Mouse (Mus musculus) left cerebral cortex, adult 18-20 months (tissue): Measurements from ENCODE around the gene Agpat1. TPM values are rescaled to one million over a fixed set of nuclear protein-coding genes. Genes with fewer than 3 reads are reported as not detected.

Experiments
- DNase-seq, 2 experiments: peaks; one replicate each; pipeline ENCODE4 v3.0.0; 2021 to 2022; ENCODE audit warnings: low spot score in 2 of 2, mixed read lengths in 1 of 2
- total RNA-seq, 2 experiments: library from RNA; stranded (reverse); gene quantifications; 2 replicates each; pipeline ENCODE4 v1.2.3; 2021

Agpat1 gene
- total RNA-seq, 2 experiments from 2014 or later, result 165 to 169 TPM

DNA sequence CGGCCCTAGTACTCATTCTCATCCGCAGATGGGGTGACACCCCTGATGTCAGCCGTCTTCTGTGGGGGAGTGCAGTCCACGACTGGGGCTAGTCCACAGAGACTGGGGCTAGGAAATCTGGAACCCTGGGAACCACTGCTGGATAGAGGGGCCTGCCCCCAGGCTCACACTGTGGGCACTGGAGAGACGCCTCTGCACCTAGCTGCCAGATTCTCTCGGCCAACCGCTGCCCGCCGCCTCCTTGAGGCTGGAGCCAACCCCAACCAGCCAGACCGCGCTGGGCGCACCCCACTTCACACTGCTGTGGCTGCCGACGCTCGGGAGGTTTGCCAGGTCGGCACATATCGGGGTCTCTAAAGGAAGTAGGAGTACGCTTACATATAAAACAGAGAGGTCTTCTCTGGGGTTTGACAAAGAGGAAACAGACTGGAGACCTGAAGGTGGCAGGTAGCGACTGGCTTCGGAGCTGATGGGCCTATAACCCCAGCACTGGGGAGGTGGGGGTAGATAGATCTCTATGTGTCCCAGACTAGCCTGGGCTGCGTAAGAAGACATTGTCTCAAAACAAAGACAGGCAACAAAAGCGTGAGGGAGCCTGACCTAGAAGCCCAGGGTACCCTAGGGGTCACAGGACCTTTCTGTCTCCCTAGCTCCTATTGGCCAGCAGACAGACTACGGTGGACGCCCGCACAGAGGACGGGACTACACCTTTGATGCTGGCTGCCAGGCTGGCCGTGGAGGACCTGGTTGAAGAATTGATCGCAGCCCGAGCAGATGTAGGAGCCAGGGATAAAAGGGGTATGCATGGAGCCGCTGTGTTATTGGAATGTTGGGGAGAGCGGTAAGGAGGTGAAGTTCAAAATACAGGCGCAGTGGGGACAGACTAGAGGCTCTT is 17.9 kb upstream of the Agpat1 start:
- peak in 1 of 2 experiments; percentile 34 for DNase-seq

DNA sequence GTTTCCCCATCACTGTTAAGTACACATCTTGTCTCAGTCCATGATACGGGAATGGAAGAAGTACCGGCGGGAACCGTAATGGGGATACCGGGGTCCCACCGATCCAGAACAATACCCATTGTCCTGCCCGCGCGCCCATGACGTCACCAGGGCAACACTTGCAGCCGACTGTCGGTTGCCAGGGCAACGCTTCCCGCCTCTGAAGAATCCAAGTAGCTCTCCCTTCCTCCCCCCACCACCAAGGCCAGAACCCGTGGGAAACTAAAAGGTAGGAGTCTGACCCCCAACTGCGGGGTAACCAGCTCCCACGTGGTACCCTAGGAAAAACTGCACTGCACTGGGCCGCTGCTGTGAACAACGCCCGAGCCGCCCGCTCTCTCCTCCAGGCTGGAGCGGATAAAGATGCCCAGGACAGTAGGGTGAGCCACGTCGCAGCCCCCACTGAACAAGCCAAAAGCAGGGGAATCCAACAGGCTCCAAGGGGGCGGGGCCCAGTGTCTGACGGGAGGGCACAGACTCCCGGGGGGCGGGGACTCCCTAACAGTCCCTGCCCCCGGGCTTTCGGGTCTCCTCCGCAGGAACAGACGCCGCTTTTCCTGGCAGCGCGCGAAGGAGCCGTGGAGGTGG is 17.2 kb upstream of the Agpat1 start:
- DNase-seq, result peak; percentile 88 to 89

DNA sequence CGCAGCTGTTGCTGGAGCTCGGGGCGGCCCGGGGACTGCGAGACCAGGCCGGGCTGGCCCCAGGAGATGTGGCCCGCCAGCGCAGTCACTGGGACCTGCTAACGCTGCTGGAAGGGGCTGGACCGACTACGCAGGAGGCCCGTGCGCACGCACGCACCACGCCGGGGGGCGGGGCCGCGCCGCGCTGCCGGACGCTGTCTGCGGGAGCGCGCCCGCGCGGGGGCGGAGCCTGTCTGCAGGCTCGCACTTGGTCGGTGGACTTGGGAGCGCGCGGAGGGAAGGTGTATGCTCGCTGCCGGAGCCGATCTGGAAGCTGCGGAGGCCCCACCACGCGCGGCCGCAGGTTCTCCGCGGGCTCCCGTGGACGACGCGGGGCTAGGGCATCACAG is 16.6 kb upstream of the Agpat1 start:
- DNase-seq, result peak; percentile 95 to 99

DNA sequence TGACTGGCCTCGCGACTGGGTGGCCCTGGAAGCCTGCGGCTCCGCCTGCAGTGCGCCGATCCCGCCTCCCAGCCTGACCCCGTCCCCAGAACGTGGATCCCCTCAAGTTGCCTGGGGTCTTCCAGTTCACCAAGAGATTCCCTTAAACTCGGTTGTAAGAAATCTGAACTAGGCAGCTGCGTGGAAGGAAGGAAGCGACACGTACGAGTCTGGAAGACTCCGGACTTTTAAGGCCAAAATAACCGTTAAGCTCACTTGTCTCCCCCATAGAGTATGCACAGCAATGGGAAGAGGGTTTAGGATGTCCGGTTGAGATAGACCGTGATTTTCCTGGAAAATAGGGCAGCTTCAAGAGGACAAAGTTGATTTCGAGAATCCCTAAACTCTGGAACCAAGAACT is 16.2 kb upstream of the Agpat1 start:
- no peak for DNase-seq

DNA sequence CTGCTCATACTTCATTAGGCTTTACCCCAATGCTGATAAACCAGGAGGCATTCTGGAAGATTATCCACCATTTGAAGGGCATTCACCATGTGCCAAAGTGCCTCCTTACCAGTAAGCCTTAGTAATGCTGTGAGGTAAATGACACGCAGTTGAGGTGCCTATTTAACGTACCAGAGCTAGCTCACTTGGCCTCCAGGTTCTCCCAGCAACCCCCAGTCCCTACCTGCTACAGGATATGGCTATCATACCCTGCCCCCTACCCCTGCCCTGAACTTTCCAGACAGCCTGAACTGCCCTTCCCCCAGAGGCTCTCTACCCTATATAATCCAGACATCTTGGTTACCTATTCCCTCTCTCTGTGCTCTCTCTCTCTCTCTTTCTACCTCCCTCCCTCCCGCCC is 15.3 kb upstream of the Agpat1 start:
- no peak for DNase-seq

DNA sequence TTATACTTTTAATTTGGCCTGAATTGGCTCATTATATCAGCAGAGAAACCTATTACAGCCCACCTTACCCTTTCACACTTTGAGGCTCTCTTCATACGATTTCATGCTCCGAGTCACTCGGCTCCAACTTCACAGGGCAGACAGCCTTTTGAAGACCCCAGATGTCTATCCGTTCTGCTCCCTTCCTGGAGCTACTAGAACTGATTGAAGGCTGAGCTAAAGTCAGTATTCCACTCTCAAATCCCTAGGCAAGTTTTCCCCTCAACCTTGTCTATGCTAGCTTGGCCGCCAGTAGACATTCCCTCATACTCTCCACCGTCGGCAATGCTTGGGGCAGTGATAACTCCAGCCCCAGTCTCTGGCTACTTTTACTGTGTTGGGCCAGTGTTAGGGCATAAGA is 14.9 kb upstream of the Agpat1 start:
- DNase-seq, result no peak

DNA sequence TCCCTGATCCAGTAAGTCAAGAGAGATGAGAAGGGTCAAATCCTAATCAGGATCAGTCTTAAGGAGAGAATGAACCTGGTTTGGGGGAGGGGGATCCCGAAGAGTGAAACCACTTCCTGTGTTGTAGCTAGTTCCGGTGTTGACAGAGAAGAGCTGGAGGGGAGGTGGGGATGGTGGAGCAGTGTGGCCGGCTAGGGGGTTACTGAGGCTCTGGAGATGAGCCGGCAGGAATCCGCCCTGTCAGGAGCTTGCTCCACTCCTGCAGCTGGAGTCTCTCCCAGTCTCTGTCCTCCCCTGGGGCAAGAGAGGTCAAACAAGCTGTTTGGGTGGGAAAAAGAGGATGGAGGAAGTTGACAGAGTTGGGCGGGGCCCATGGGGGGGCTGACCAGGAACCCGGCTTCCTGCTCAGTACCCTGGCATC is 14.4 kb upstream of the Agpat1 start, which contains the start of gene Gpsm3:
Gene Gpsm3 (plus strand): TSS at position 126 of the 421 bp plus-strand sequence.
- no peak for DNase-seq

DNA sequence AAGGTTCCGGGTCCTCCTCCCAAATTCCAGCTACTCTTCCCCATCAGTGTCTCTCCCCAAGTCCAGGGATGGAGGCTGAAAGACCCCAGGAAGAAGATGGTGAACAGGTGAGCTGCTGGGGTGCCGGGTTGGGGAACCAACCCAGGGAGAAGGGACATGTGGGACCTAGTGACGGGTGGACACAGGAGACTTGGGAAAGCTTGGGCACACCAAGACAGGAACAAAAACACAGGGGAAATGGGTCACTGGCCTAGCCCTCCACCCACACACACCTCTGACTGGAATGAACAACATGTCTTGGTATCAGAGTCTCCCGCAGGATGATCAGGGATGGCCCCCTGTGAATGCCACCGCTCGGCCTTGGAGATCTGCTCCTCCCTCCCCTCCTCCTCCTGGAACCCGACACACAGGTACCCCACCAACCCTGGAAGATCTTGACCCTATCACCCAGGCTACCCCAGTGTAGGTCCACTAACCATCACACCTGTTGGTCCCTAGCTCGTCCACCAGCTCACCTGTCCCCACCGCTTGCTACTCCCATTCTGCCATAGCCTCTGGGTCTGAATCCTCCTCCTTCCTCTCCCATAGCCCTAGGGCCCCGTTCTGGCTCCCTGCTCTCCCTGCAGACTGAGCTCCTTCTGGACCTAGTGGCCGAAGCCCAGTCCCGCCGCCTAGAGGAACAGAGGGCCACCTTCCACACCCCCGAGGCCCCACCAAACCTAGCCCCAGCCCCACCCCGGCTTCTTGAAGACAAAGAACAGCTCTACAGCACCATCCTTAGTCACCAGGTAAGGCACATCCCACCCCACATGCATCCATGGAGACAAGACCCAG is 13.7 kb upstream of the Agpat1 start:
- DNase-seq, result no peak

DNA sequence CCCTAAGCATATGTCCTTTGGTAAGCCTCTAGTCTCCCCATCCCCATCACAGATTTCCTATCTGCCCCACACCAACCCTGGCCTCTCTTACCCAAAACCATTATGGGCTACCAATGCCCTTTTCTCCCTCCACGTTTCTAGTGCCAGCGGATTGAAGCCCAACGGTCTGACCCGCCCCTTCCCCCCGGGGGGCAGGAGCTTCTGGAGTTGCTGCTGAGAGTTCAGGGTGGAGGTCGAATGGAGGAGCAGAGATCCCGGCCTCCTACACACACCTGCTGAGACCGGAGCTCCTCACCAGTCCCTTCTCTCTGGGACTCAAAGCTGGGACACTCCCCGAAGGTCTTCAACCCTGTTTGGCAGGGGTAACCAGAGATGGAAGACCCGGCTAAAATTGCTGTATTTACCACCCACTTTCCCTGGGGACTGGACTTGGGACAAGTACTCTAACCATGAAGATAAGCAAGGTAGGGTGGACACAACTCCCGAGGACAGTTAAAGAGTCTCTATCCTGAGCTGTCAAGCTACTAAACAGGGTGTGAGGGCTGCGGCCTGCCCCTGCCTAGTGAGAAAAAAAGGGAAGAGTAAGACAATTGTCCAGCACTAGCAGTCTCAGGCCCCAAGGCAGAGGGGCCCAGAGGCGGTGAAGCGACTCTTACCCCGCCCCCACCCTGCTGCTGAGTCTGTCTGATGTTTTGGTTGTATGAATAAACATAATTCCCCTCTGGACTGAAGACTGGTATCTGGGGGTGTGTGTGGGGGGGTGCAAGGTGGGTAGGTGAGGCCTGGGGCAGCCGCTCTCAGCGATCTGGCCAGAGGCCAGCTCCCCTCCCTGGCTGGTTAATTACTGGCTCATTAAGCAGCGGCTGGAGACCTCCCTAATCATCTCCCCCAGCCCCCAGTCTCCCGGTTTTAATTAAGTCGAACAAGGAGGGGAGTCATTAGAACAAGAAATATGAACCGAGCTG is 12.8 kb upstream of the Agpat1 start, which contains the start of gene Pbx2:
Gene Pbx2 (plus strand): TSS at position 238 of the 965 bp plus-strand sequence.
- DNase-seq, result no peak

DNA sequence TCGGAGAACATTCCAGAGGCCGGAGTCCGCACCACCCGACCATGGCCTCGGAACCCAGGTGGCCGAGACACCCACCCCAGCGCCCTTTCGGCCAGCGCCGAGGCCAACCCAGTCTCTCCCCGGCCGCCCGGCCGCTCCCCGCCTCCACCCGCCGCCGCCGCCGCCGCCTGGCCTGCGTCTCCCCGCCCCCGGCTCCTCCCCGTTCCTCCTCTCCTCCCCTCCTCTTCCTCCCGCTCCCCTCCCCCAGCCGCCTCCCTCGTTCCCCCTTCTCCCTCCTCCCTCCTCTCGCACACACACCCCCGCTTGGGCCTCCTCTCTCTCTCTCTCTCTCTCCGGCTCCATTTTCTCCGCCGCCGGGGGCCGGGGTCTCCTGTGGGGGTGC is 12.1 kb upstream of the Agpat1 start:
- DNase-seq, result peak; percentile 79 to 86

DNA sequence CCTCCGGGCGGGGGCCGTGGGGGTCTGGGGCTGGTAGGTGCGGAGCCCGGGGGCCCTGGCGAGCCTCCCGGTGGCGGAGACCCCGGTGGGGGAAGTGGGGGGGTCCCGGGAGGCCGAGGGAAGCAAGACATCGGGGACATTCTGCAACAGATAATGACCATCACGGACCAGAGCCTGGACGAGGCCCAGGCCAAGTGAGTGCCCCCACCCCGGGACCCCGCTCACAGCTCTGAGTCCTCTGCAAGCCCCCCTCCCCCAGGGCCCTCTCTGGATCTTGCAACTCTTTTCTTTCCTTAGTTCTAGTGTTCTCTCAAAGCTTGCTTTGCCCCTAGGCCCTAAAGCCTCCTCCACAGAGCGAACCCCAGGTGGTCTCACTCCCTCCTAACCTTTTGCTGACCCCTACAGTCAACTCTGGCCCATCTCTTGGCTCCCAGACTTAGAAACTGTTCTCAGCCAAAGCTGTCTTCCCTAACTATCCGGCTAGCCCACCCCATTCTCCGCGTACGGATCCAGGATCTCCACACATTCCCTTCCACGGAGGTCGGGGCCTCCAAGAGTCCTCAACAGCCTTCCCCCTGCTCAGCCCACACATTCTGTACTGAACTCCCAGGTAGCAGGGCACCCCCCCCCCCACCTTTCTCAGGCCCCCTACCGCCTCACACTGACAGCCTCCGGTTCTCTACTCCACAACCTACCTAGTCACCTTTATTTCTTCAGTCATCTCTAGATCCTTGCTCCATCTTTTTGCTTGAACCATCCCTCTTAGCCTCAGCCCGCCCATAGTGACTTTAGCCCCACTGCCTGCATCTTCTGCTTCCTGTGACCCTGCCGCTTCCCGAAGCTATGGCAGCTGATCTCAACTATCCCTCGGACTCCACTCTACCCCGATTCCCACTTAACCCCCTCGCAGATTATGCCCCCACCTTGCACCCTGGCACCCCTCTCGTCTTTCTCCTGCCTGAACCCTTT is 11.2 kb upstream of the Agpat1 start:
- DNase-seq, result peak in 1 of 2 experiments; percentile 28

DNA sequence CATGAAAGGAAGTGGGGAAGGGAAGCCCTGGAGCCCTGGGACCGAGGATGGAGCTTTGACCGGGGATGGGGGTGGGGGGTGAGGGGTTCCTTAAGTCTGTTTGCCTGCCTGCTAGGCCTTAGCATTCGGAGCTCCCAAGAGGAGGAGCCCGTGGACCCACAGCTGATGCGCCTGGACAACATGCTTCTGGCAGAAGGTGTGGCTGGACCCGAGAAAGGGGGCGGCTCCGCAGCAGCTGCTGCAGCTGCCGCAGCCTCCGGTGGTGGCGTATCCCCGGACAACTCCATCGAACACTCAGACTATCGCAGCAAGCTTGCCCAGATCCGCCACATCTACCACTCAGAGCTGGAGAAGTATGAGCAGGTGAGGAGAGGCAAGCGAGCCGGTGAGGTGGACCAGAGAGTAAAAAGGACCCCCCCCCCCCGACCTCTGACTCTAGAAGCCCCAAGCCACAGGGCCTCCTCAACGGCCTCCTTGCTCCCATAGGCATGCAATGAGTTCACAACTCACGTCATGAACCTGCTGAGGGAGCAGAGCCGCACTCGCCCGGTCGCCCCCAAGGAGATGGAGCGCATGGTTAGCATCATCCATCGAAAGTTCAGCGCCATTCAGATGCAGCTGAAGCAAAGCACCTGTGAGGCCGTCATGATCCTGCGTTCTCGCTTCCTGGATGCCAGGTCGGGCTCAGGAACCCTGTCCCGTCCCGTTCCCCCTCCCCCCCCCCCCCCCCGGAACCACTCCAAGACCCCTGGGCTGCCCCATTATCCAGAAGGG is 10.1 kb upstream of the Agpat1 start:
- no peak for DNase-seq

DNA sequence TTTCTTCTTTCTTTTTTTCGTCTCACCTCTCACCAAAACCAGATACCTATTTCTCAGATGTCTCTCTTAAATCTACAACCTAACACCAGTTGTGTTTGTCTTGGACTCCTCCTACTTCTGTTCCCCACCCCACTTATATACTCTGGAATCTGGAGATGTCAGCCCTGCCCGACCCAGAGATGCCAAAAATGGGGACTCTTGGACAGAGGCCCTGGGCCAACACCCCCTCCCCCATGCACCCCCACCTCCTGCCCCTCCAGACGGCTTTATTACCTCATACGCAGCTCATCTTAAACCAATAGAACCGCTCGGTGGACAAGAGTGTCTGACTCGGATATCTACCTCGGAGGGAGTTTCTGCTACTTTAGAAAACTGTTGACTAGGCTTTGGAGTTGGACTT is 8.0 kb upstream of the Agpat1 start:
- DNase-seq, result no peak

DNA sequence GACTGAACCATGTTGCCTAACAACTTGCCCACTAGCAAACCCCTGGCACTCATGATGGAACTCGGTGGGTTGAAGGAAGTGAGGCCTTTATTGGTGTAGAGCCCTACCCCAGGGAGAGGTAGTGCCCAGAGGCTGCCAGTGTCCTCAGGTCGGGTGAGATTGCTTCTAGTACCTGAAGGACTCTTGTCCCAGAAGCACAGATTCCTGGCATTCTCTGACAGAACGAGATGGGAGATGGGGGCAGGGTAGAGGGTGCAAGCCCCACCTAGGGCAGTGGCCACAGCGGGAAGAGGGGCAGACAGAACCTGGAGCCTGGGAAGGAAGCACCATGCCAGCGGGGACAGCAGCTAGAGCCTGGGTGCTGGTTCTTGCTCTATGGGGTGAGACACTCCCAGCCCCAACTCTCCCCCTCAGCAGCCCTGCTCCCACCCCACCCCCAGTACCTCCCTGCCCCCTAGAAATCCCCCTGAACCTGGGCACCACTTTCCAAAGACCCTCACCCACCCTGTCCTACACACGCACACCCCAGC is 6.4 kb upstream of the Agpat1 start, which contains the start of gene Ager:
Gene Ager (plus strand): TSS at position 297 of the 530 bp plus-strand sequence.
- no peak for DNase-seq

DNA sequence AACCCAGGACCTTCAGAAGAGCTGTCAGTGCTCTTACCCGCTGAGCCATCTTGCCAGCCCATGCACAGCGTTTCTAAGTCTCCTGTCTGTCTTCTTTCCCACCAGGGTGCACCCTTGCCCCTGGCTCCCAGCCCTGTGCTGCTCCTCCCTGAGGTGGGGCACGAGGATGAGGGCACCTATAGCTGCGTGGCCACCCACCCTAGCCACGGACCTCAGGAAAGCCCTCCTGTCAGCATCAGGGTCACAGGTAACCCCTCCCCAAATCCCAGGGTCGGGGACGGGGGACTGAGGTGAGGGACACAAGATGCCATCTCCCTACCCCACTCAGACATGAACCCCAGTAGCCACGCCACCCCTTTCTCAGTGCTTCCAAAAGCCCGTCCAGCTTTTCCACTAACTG is 4.2 kb upstream of the Agpat1 start:
- no peak for DNase-seq

DNA sequence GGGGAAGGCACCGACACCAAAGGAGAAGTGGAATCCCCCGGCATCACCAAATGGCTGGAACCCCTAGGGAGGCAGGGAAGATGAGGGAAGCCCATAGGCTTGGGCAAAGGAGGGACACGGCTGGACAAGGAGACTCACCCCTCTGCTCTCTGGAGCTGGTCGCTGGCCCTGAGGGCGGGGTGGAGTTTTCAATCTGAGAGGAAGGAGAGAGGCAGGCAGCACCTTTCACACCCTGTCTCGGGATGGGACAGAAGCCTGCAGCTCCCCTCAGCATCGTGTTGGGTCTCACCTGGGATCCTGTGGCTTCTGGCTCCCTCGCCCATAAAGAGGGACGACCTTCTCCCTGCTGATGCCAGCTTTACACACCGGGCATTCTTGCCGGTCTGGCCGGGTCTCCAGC is 2.3 kb upstream of the Agpat1 start:
- DNase-seq, result no peak

DNA sequence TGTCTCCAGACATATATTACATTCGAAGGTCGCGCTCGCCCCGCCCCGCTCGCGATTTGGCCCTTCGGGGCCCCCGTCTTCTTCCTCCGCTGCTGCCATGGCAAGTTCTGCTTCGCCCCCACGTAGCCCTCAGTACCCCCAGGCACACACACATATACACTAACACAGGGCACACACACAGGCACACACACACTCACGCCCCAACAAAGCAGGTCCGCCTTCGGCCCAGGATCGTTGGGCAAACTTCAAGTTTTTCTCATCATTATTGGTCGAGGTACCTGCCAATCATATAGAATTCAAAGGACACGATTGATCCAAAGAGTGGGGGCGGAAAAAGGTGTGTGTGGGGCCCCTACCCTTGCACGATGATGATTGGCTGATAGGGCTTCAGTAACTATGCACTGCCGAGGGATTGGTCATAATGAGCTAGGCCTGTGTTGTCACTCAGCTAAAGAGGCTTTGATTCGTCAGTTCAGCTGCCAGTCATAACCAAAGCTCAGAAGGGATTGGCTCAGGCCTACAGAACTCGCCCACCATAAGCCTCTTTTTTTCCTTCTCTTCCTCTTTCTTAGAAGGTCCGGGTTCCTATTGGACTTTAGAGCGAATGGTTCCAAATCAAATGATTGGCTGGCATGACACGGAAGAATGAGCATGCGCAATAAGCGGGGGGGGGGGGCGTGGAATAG is 544 bp upstream of the Agpat1 start, which contains the start of gene Rnf5:
Gene Rnf5 (minus strand): TSS at position 316 of the 686 bp plus-strand sequence.
- DNase-seq, result peak; percentile 98 to 100
